Mouse (Mus musculus) urinary bladder, postnatal 36 days (tissue): ENCODE results near the gene Bdnf.

Experiments
- DNase-seq, 2 experiments: peaks; one replicate each; pipeline ENCODE4 v3.0.0; 2022; ENCODE audit warnings: low spot score in 2 of 2, mixed read lengths in 1 of 2

Gene Bdnf

GRCm38 (mm10) chr2:109704053-109704452 is 29.6 kb downstream of the Bdnf start:
- DNase-seq, result no peak

DNA sequence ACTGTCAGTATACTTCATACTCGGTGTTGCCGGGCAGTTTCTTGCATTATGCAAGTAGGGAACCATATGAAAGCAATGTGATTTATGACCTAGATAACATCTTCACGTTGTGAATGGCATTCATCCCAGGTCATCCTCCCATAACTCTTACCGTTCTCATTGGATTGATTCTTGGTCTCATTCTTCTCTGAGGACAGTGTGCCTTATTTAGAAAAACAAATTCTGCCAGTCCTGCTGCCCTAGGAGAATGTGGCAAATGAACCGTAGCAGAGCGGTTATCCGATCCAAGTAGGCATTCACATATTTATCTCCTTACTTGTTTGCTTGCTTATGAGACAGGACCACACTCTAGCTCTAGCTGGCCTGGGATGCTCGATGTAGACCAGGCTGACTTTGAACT is 32.0 kb downstream of the Bdnf start:
- DNase-seq, result no peak

- DNase-seq, result no peak
These were observed 34.8 kb downstream of the Bdnf start for GRCm38 (mm10) chr2:109709346-109709745.

GRCm38 (mm10) chr2:109711049-109711448 is 36.5 kb downstream of the Bdnf start:
- DNase-seq, result no peak

GRCm38 (mm10) chr2:109725261-109725660 is 50.8 kb downstream of the Bdnf start:
- DNase-seq, result no peak

DNA sequence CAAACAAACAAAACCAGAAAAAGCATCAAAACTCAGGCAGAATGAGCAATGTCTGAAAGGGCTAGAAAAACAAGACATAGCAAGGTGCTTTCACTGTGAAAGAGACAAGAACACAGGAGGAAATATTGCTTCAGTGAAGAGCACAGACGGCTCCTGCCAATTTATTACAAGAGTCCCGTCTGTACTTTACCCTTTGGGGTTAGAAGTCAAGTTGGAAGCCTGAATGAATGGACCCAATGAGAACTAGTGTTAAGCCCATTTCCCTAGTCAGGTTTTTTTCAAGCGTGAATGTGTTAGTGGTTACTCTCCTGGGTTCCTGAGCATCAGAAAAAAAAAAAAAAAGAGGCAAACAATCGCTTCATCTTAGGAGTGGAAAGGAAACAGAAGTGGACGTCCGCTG is 51.3 kb downstream of the Bdnf start:
- DNase-seq, result no peak

GRCm38 (mm10) chr2:109729221-109729620 is 54.7 kb downstream of the Bdnf start:
- DNase-seq, result no peak

GRCm38 (mm10) chr2:109733201-109734039 is 58.9 kb downstream of the Bdnf start:
- DNase-seq, result no peak

DNA sequence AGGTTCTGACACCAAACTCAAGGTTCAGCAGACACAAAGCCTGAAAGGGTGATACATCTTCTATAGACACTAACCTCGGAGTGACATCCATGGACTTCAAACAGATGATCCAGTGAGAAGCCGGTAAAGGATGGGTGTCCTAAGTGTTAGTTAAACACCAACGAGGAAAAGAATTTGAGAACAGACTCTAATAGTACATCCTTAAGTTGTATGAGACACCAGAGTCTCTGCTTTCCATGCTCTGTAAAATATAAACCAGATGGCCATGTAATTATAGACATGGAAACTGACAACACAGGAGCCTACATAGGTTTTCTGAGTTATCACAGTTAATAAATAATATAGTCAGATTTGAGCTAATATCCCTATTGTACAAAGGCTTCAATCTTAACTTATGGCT is 59.7 kb downstream of the Bdnf start:
- DNase-seq, result no peak

- DNase-seq, result no peak
These were observed 60.2 kb downstream of the Bdnf start for GRCm38 (mm10) chr2:109734666-109735065.

DNA sequence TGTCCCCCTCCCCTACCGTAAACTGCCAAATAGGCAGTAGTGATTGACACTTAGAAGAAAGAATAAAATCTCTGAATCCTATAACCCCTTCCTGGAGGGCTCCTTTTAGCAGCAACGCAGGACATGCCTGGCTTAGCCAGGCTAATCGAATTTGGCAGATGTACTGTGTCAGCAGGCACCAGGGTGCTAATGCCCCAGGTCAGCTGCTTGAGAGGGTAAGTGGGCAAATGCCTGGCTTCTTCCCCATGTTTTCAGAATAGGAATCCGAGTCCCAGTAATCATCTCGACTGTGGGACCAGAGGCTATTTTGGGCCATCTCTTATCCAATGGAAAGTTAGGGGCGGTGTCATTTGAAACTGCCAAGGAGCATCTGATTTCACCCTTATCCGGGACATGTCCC is 60.8 kb downstream of the Bdnf start:
- no peak for DNase-seq

DNA sequence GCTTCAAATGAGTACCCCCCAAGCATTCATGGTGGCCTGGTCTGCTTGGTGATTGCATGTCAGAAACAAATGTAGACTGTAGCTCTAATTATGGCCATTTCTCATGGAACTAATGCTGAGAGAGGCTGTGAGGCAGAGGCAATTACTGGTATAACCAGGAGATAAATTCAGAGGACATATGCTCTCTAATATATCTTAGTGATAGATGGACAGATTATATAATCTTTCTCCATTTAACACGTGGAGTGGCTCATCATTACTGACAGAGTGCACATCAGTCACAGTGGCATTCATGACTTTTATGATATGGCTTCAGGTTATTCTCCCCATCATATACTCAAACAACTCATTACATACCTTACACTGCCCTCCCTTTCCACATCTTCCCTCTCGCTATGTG is 61.8 kb downstream of the Bdnf start:
- no peak for DNase-seq

GRCm38 (mm10) chr2:109738331-109738730 is 63.8 kb downstream of the Bdnf start:
- DNase-seq, result no peak

- no peak for DNase-seq
These were observed 68.9 kb downstream of the Bdnf start for GRCm38 (mm10) chr2:109743208-109743960.

DNA sequence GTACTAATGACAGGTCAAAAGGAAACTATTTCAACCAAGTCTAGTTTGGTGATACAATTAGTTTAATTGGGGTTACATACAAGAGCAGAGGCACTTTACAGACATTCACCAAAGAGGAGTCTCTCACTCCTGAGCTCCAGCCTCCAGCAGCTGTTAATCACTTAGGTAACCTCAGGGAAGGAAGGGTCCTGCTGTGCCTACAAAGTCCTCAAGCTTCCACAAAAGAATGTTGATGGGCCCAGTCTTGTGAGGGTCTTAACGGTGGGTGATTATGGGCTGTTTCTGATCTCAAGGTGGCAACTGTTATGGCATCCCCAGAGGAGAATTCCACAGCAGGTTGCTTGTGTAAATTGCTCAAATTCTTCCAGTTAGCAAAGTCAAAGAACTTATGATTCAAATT is 71.7 kb downstream of the Bdnf start:
- DNase-seq, result no peak

DNA sequence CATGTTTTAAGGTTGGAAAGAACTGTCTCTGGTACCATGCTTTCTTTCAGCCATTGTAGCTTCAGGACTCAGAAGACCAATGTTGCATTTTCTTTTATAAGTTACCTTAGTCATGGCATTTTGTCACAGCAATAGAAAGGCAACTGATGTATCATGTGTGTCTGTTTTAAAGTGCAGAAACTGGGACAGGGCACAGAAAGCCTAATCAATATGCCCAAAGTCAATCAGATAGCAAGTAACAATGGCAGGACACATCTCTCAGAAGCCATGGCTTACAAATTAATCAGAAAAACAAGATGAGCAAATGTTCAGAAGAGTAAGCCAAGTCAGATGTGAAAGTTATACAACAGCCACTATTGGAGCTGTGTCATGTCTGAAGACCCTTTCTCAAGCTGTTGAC is 73.9 kb downstream of the Bdnf start:
- DNase-seq, result no peak

- DNase-seq, result no peak
These were observed 74.3 kb downstream of the Bdnf start for GRCm38 (mm10) chr2:109748815-109749214.

DNA sequence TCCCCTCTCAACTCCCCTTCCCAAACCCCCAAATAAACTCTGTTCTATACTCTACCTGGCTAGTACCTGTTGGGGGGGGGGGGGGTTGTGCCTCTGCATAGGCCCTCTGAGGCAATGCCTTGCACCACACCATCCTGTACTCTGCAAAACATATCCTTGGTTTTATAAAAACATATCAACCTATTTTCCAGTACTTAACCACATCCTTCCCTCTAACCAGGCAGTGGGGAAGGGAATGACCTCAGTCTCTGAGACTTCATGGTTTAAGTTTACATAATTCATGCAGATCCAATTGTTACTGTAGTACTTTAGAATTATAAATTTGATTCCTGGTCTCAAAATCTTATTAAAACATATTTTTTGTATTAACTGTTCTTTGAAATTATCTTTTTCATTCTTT is 75.5 kb downstream of the Bdnf start:
- DNase-seq, result no peak

DNA sequence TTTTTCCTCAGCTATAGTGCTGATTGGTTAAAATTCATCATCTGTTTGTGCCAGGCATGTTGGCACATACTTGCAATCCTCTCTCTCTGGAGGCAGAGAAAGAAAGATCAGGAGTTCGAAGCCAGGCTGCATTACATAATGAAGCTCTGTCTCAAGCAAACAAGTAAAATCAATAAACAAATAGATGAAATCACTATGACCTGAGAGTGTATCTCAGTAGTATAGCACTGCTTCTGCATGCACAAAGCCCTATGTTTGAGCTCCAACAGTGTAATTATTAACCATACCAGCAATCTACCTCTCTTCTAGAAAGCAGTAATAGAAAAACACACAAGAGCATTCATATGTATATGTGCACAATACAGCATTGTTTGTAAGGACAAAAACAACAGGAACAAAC is 76.0 kb downstream of the Bdnf start:
- DNase-seq, result no peak

GRCm38 (mm10) chr2:109756305-109756704 is 81.8 kb downstream of the Bdnf start:
- DNase-seq, result no peak

DNA sequence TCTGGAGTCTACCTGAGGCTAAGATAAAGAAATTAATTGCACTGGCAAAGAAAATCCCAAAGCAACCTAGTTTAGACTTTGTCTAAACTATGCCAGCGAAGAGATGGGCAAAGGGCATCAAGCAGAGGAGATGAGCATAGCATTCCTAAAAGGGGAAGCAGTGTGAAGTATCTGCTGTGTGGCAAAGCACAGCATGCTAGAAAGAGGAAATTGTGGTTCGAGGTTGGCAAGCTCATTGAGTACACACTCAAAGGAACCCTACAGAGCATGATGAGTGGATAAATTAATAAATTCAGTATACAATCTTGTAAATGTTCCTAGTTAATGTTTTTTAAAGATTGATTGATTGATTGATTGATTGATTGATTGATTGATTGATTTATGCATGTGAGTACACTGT is 92.3 kb downstream of the Bdnf start:
- no peak for DNase-seq

DNA sequence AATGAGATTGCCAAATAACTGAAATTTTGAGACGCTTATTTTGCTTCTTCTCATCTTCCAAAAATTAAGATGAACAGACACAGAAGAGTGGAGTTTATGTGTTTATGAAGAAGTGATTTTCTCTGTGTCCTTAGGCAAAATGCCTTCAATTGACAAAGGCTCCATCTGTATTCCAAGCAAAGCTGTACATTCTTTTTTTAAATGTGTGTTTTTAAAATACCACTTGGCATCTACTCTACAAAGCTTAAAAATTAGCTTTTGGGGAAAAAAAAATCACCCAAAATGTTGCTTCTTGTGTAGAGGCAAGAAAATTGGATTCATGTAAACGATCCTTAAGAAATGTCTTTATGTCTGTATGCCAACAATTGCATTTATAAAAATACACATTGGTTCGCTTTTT is 94.3 kb downstream of the Bdnf start:
- DNase-seq, result no peak

DNA sequence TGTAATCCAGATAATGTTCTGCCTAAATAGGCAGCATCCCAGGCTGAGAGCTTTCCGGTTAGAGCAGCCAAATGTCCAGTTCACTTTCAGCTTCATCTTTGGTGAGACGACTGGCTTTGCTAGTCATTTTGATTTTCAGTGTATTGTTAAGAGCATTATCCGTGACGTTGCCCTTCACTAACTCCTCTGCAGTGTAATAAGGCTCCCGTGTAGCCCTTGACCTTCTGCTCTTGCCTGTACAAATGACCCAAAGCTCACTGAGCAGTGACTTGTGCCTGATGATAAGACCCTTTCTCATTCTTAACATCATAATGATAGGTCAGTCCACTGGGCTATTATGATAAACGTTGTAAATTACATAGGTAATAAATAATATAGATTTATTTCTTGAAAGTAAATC is 101.9 kb downstream of the Bdnf start:
- DNase-seq, result no peak
